Mouse (Mus musculus) ES-Bruce4 (cell line): ENCODE data around the gene Caly.
A peak's percentile ranks its signal among the peaks of the same experiment; 100 is the strongest.

Experiments used
- CTCF ChIP-seq: IDR thresholded peaks from one replicate; pipeline ENCODE4 v1.8.1; 2011; ENCODE audit warnings: low read depth, low read length
- EP300 ChIP-seq: IDR thresholded peaks from 2 replicates; pipeline ENCODE4 v1.6.1; 2011; ENCODE audit warnings: low read depth, low read length; ENCODE audit not compliant: insufficient read depth
- POLR2A ChIP-seq: IDR thresholded peaks from one replicate; pipeline ENCODE4 v1.8.1; 2011; ENCODE audit warnings: low read length; ENCODE audit not compliant: insufficient read depth

DNA sequence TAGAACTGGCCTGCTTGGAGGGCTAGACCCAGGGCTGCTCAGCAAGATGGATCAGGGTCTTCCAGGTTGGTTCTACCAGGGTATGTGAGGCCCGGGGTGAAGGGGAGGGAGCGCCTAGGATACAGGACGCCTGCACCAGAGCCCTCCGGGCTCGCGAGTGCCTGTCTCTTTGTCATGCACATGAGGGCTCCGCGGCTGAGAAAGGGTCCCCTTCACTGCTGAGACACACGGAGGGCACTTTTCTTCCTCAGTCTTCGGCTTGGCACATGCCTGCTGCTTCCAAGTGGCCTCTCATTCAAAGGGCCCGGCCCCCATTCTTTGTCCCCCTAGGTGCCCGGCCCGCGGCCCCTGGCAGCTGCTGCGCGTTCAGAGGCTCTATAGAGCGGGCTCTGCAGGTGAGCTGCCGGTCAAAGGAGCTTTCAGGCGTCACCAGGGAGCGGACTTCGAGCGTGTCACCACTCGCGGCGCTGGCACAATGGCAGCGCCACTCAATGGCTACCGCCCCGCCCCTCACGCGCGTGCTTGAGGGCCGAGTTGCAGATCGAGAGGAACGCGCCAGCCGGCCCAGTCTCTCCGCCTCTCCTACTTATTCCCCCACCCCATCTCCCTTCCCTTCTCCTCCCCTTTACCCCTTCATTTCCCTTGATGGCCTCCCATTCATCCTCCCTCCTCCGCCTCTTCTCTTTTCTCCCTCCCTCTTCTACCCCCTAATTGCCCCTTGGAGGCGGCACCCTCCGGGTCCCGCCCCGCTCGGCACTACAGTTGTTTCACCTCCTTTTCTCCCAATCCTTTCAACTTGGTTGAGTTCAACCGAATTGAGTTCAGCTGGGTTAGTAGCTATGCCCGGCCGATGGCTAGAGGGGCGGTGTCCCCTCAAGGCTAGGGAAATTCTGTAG lies 21.2 kb downstream of the Caly start:
- TF ChIP-seq CTCF (no peak), POLR2A (no peak), EP300 (peak; percentile 65; the same call in 1 of the 2 replicates)
